Mouse (Mus musculus) MEL (cell line): Measurements from ENCODE around the gene Asb12. TPM values are rescaled to one million over a fixed set of nuclear protein-coding genes. Genes with fewer than 3 reads are reported as not detected.
"Not testable (repeated sequence)": the region's sequence is repeated elsewhere in the genome, so short reads cannot be mapped to it uniquely, and the experiment has no call there.

ENCODE experiments used
- DNase-seq: peaks from one replicate; pipeline ENCODE4 v3.0.0; 2011; ENCODE audit warnings: low read depth, low spot score
- H3K27ac ChIP-seq: 2 replicates; pipeline ENCODE4 v1.5.1; 2012; ENCODE audit warnings: low read depth, mild to moderate bottlenecking, control low read depth, low read length, moderate library complexity; ENCODE audit not compliant: control insufficient read depth
- H3K27me3 ChIP-seq, 2 experiments: fragments of 150-350 bp in 1 of 2; sonication (generic) in 1 of 2; 2 replicates each; pipeline ENCODE4 v1.6.1; 2012; ENCODE audit warnings: low read length in 2 of 2, mild to moderate bottlenecking in 2 of 2, improper control_type of control experiment in 1 of 2, moderate library complexity in 1 of 2; ENCODE audit not compliant: insufficient read depth in 2 of 2, control insufficient read depth in 1 of 2
- H3K36me3 ChIP-seq, 2 experiments: 2 replicates each; pipeline ENCODE4 v1.6.1; 2012 to 2014; ENCODE audit warnings: low read length in 2 of 2, improper control_type of control experiment in 1 of 2, inconsistent platforms in 1 of 2, mild to moderate bottlenecking in 1 of 2; ENCODE audit not compliant: insufficient read depth in 2 of 2, control insufficient read depth in 1 of 2
- H3K4me1 ChIP-seq, 2 experiments: fragments of 150-350 bp in 1 of 2; sonication (generic) in 1 of 2; 2 replicates each; pipeline ENCODE4 v1.6.1; 2012; ENCODE audit warnings: low read length in 2 of 2, improper control_type of control experiment in 1 of 2, mild to moderate bottlenecking in 1 of 2; ENCODE audit not compliant: insufficient read depth in 2 of 2, control insufficient read depth in 1 of 2
- H3K4me3 ChIP-seq, 2 experiments: fragments of 150-350 bp in 1 of 2; sonication (generic) in 1 of 2; 2 replicates each; pipeline ENCODE4 v1.5.1; 2012; ENCODE audit warnings: low read depth in 2 of 2, low read length in 2 of 2, mild to moderate bottlenecking in 2 of 2, moderate library complexity in 2 of 2, control low read depth in 1 of 2, improper control_type of control experiment in 1 of 2; ENCODE audit not compliant: control insufficient read depth in 1 of 2, insufficient read depth in 1 of 2
- H3K79me2 ChIP-seq: 2 replicates; pipeline ENCODE4 v1.6.1; 2012; ENCODE audit warnings: mild to moderate bottlenecking, low read length, moderate library complexity; ENCODE audit not compliant: control insufficient read depth, poor library complexity, insufficient read depth
- H3K9ac ChIP-seq: 2 replicates; pipeline ENCODE4 v1.6.1; 2012; ENCODE audit warnings: low read depth, mild to moderate bottlenecking, control low read depth, low read length, moderate library complexity; ENCODE audit not compliant: control insufficient read depth, poor library complexity, severe bottlenecking
- H3K9me3 ChIP-seq: fragments of 150-350 bp; sonication (generic); replicated peaks from 2 replicates; pipeline ENCODE4 v1.6.1; 2012; ENCODE audit warnings: mild to moderate bottlenecking, low read length, improper control_type of control experiment, moderate library complexity; ENCODE audit not compliant: insufficient read depth
- CHD1 ChIP-seq: IDR thresholded peaks from 2 replicates; pipeline ENCODE4 v1.6.1; 2012; ENCODE audit warnings: low read depth, mild to moderate bottlenecking, inconsistent platforms, low read length, improper control_type of control experiment
- E2F4 ChIP-seq: IDR thresholded peaks from 2 replicates; pipeline ENCODE4 v1.6.1; 2011; ENCODE audit warnings: low read depth, low read length, improper control_type of control experiment, borderline replicate concordance
- EP300 ChIP-seq, 2 experiments: IDR thresholded peaks; 2 replicates each; pipeline ENCODE4 v1.6.1; 2011; ENCODE audit warnings: improper control_type of control experiment in 2 of 2, low read length in 2 of 2, low read depth in 1 of 2, mild to moderate bottlenecking in 1 of 2
- ETS1 ChIP-seq: IDR thresholded peaks from 2 replicates; pipeline ENCODE4 v1.6.1; 2012; ENCODE audit warnings: low read depth, mild to moderate bottlenecking, inconsistent platforms, low read length, improper control_type of control experiment, moderate library complexity
- GATA1 ChIP-seq: IDR thresholded peaks from 2 replicates; pipeline ENCODE4 v1.6.1; 2011; ENCODE audit warnings: low read depth, low read length, improper control_type of control experiment
- JUND ChIP-seq: IDR thresholded peaks from 2 replicates; pipeline ENCODE4 v1.6.1; 2011; ENCODE audit warnings: low read depth, mild to moderate bottlenecking, improper control_type of control experiment, low read length
- KAT2A ChIP-seq: conservative IDR thresholded peaks from 2 replicates; pipeline ENCODE4 v1.6.1; 2012; ENCODE audit warnings: low read depth, low read length, improper control_type of control experiment, inconsistent platforms
- MAFK ChIP-seq: IDR thresholded peaks from 2 replicates; pipeline ENCODE4 v1.6.1; 2011; ENCODE audit warnings: low read depth, mild to moderate bottlenecking, low read length, improper control_type of control experiment, borderline replicate concordance
- NELFE ChIP-seq: IDR thresholded peaks from 2 replicates; pipeline ENCODE4 v1.6.1; 2011; ENCODE audit warnings: low read depth, low read length, improper control_type of control experiment
- POLR2A ChIP-seq, 2 experiments: IDR thresholded peaks; 2 replicates each; pipeline ENCODE4 v1.6.1; 2011 to 2012; ENCODE audit warnings: low read length in 2 of 2, mild to moderate bottlenecking in 2 of 2, control low read depth in 1 of 2, improper control_type of control experiment in 1 of 2, low read depth in 1 of 2, moderate library complexity in 1 of 2; ENCODE audit not compliant: control insufficient read depth in 1 of 2, insufficient read depth in 1 of 2, poor library complexity in 1 of 2
- POLR2AphosphoS2 ChIP-seq: IDR thresholded peaks from 2 replicates; pipeline ENCODE4 v1.6.1; 2011; ENCODE audit warnings: low read length, improper control_type of control experiment
- POLR2AphosphoS5 ChIP-seq: IDR thresholded peaks from 2 replicates; pipeline ENCODE4 v1.6.1; 2012; ENCODE audit warnings: low read depth, borderline replicate concordance, mild to moderate bottlenecking, inconsistent platforms, low read length, moderate library complexity, mixed read lengths
- RAD21 ChIP-seq: IDR thresholded peaks from 2 replicates; pipeline ENCODE4 v1.6.1; 2011; ENCODE audit warnings: mild to moderate bottlenecking, low read depth, low read length, improper control_type of control experiment
- RCOR1 ChIP-seq: IDR thresholded peaks from 2 replicates; pipeline ENCODE4 v1.6.1; 2012; ENCODE audit warnings: low read depth, mild to moderate bottlenecking, inconsistent platforms, low read length, improper control_type of control experiment
- SIN3A ChIP-seq: IDR thresholded peaks from 2 replicates; pipeline ENCODE4 v1.6.1; 2012; ENCODE audit warnings: low read length, improper control_type of control experiment, inconsistent platforms
- TAL1 ChIP-seq: IDR thresholded peaks from 2 replicates; pipeline ENCODE4 v1.6.1; 2012; ENCODE audit warnings: mild to moderate bottlenecking, inconsistent platforms, low read length, moderate library complexity, mixed read lengths
- TBP ChIP-seq: IDR thresholded peaks from 2 replicates; pipeline ENCODE4 v1.8.0; 2011; ENCODE audit warnings: low read depth, low read length, improper control_type of control experiment
- TCF12 ChIP-seq: IDR thresholded peaks from 2 replicates; pipeline ENCODE4 v1.6.1; 2014; ENCODE audit warnings: low read depth, mild to moderate bottlenecking, inconsistent platforms, low read length, improper control_type of control experiment, moderate library complexity
- UBTF ChIP-seq: IDR thresholded peaks from 2 replicates; pipeline ENCODE4 v1.6.1; 2012; ENCODE audit warnings: low read depth, mild to moderate bottlenecking, inconsistent platforms, low read length, improper control_type of control experiment, moderate library complexity, borderline replicate concordance; ENCODE audit not compliant: insufficient read depth
- USF2 ChIP-seq, 2 experiments: IDR thresholded peaks; 2 replicates each; pipeline ENCODE4 v1.6.1; 2011 to 2012; ENCODE audit warnings: improper control_type of control experiment in 2 of 2, low read length in 2 of 2, borderline replicate concordance in 1 of 2, inconsistent platforms in 1 of 2, low read depth in 1 of 2, mild to moderate bottlenecking in 1 of 2; ENCODE audit not compliant: insufficient read depth in 1 of 2
- ZC3H11A ChIP-seq: IDR thresholded peaks from 2 replicates; pipeline ENCODE4 v1.6.1; 2012; ENCODE audit warnings: low read depth, mild to moderate bottlenecking, inconsistent platforms, low read length, improper control_type of control experiment
- polyA plus RNA-seq, 2 experiments: library from polyadenylated mRNA; stranded (reverse) in 1 of 2; unstranded in 1 of 2; fragments of >175 nt in 1 of 2; fragments of >200 nt in 1 of 2; gene quantifications; 2 replicates each; pipeline versions ENCODE4 v1.2.1 to v1.2.4; 2012; ENCODE audit warnings: low replicate concordance in 2 of 2, low read depth in 1 of 2; ENCODE audit not compliant: insufficient read length in 2 of 2, insufficient read depth in 1 of 2, missing spikeins in 1 of 2
- total RNA-seq: library from RNA; depleted of rRNA; stranded (reverse); fragments of 300-350 nt; gene quantifications from 2 replicates; pipeline ENCODE4 v1.2.3, GENCODE M21; 2012

The Asb12 gene
- total and polyA plus RNA-seq, 3 experiments = not detected

- H3K9ac ChIP-seq = not testable (repeated sequence)
These were observed 22.3 kb downstream of the Asb12 start for GRCm38 (mm10) chrX:95535493-95535892.

GRCm38 (mm10) chrX:95525166-95525565, 32.6 kb downstream of the Asb12 start:
- Histone ChIP-seq H3K9me3 (no peaks in the 10 kb centered on the region), H3K27me3 (no peaks in the 10 kb centered on the region), H3K9ac (no peak overlapping the region), H3K4me1 (peaks cover 2 to 17% of the 10 kb centered on the region in 2 experiments; a peak in 3 of 4 replicates), H3K36me3 (peaks cover 0 to 15% of the 10 kb centered on the region in 2 experiments; a peak in 2 of 4 replicates), H3K27ac (peak overlapping the region; percentile 53), H3K4me3 (no peak overlapping the region), H3K79me2 (no peaks in the 10 kb centered on the region)
- TF ChIP-seq MAFK (no peak), RCOR1 (0 out of 2 replicates have a peak, but pooled peaks have one; percentile 31), SIN3A (0 out of 2 replicates have a peak, but pooled peaks have one; percentile 25), KAT2A (no peak), JUND (no peak), E2F4 (no peak), TCF12 (peak; percentile 66; the same call in 1 of the 2 replicates), GATA1 (peak; percentile 67; the same call in 1 of the 2 replicates), ETS1 (peak; percentile 56; the same call in 1 of the 2 replicates), EP300 (IDR thresholded peaks at IDR 0.05; ENCODE audit: low read depth in 1 of 2, low read length in 2 of 2) (peak; percentile 69 to 76)
- peak; percentile 60 for DNase-seq

More at GRCm38 (mm10) chrX:95535493-95535892, 22.3 kb downstream of the Asb12 start:
- H3K4me3 ChIP-seq, H3K27me3 ChIP-seq, H3K4me1 ChIP-seq, H3K9me3 ChIP-seq, H3K36me3 ChIP-seq, H3K79me2 ChIP-seq: not testable (repeated sequence)
- peak; percentile 71; the same call in 1 of the 2 replicates for TF ChIP-seq TCF12
- TF ChIP-seq GATA1 = peak; percentile 32; the same call in 1 of the 2 replicates
- peak; percentile 38 to 58; a peak in 1 of 4 replicates for TF ChIP-seq EP300 (IDR thresholded peaks at IDR 0.05; ENCODE audit: low read depth in 1 of 2, low read length in 2 of 2)
- peak; percentile 13 for DNase-seq
- peak overlapping the region; percentile 24; the same call in 1 of the 2 replicates for H3K27ac ChIP-seq

- H3K9me3 ChIP-seq = no peaks in the 10 kb centered on the region
- H3K9ac ChIP-seq = no peak overlapping the region
- peak; percentile 57 for DNase-seq
- H3K4me1 ChIP-seq = peaks cover 2 to 17% of the 10 kb centered on the region in 2 experiments; a peak in 3 of 4 replicates
- H3K36me3 ChIP-seq = peaks cover 0 to 15% of the 10 kb centered on the region in 2 experiments; a peak in 2 of 4 replicates
- H3K79me2 ChIP-seq = no peaks in the 10 kb centered on the region
- H3K27ac ChIP-seq = no peak overlapping the region
- H3K27me3 ChIP-seq = no peaks in the 10 kb centered on the region
- TF ChIP-seq POLR2AphosphoS5 = no peak
- TF ChIP-seq E2F4 = no peak
- no peak for TF ChIP-seq RAD21
- no peak for TF ChIP-seq UBTF
- no peak for TF ChIP-seq ZC3H11A
- no peak for TF ChIP-seq POLR2AphosphoS2
- no peak for TF ChIP-seq TAL1
- TF ChIP-seq JUND = no peak
- TF ChIP-seq GATA1 = no peak
- no peak for TF ChIP-seq NELFE
- no peak for TF ChIP-seq TBP
- TF ChIP-seq POLR2A (IDR thresholded peaks at IDR 0.05; ENCODE audit: control insufficient read depth in 1 of 2, insufficient read depth in 1 of 2, low read depth in 1 of 2, low read length in 2 of 2, poor library complexity in 1 of 2) = no peak
- TF ChIP-seq CHD1 = no peak
- no peak for TF ChIP-seq USF2 (IDR thresholded peaks at IDR 0.05; ENCODE audit: borderline replicate concordance in 1 of 2, insufficient read depth in 1 of 2, low read depth in 1 of 2, low read length in 2 of 2)
- no peak overlapping the region for H3K4me3 ChIP-seq
These were observed 33.9 kb downstream of the Asb12 start for GRCm38 (mm10) chrX:95523883-95524282.
